Mouse (Mus musculus): Measurements from ENCODE around the gene Timp3. TPM values are rescaled to one million over a fixed set of nuclear protein-coding genes. Genes with fewer than 3 reads are reported as not detected.
A peak's percentile ranks its signal among the peaks of the same experiment; 100 is the strongest.

Gene Timp3
- total RNA-seq, 4 experiments from 2014 or later = 157 to 180 (median 176) TPM

- no peak for DNase-seq (ENCODE audit: low spot score)
Observed at GRCm38 (mm10) chr10:86297307-86297706, 2.9 kb upstream of the Timp3 start.

- DNase-seq (ENCODE audit: low spot score) = no peak
Observed at GRCm38 (mm10) chr10:86298326-86298725, 1.8 kb upstream of the Timp3 start.

GRCm38 (mm10) chr10:86299795-86300194, 377 bp upstream of the Timp3 start:
- no peak for DNase-seq (ENCODE audit: low spot score)

- no peak for DNase-seq (ENCODE audit: low spot score)
Observed at GRCm38 (mm10) chr10:86301117-86301490, 932 bp downstream of the Timp3 start.

- DNase-seq (ENCODE audit: low spot score) = no peak
Observed at GRCm38 (mm10) chr10:86301593-86302317, 1.6 kb downstream of the Timp3 start.

GRCm38 (mm10) chr10:86302318-86302648, 2.1 kb downstream of the Timp3 start:
- no peak for DNase-seq (ENCODE audit: low spot score)

GRCm38 (mm10) chr10:86302761-86303494, 2.8 kb downstream of the Timp3 start:
- DNase-seq (ENCODE audit: low spot score) = peak; percentile 83

GRCm38 (mm10) chr10:86303495-86303876, 3.3 kb downstream of the Timp3 start:
- no peak for DNase-seq (ENCODE audit: low spot score)

GRCm38 (mm10) chr10:86304583-86304982, 4.4 kb downstream of the Timp3 start:
- no peak for DNase-seq (ENCODE audit: low spot score)

GRCm38 (mm10) chr10:86307235-86307634, 7.1 kb downstream of the Timp3 start:
- no peak for DNase-seq (ENCODE audit: low spot score)

- DNase-seq (ENCODE audit: low spot score) = no peak
Observed at GRCm38 (mm10) chr10:86310527-86310926, 10.4 kb downstream of the Timp3 start.

GRCm38 (mm10) chr10:86312976-86313375, 12.8 kb downstream of the Timp3 start:
- no peak for DNase-seq (ENCODE audit: low spot score)

GRCm38 (mm10) chr10:86313448-86313847, 13.3 kb downstream of the Timp3 start:
- no peak for DNase-seq (ENCODE audit: low spot score)

- DNase-seq (ENCODE audit: low spot score) = no peak
Observed at GRCm38 (mm10) chr10:86315513-86315912, 15.3 kb downstream of the Timp3 start.

- DNase-seq (ENCODE audit: low spot score) = no peak
Observed at GRCm38 (mm10) chr10:86317633-86318032, 17.5 kb downstream of the Timp3 start.

GRCm38 (mm10) chr10:86318552-86319140, 18.5 kb downstream of the Timp3 start:
- DNase-seq (ENCODE audit: low spot score) = no peak

- no peak for DNase-seq (ENCODE audit: low spot score)
Observed at GRCm38 (mm10) chr10:86319526-86319925, 19.4 kb downstream of the Timp3 start.

- DNase-seq (ENCODE audit: low spot score) = no peak
Observed at GRCm38 (mm10) chr10:86320204-86320603, 20.0 kb downstream of the Timp3 start.

GRCm38 (mm10) chr10:86321194-86321593, 21.0 kb downstream of the Timp3 start:
- no peak for DNase-seq (ENCODE audit: low spot score)

- no peak for DNase-seq (ENCODE audit: low spot score)
Observed at GRCm38 (mm10) chr10:86322006-86322405, 21.8 kb downstream of the Timp3 start.

GRCm38 (mm10) chr10:86323275-86323994, 23.3 kb downstream of the Timp3 start:
- no peak for DNase-seq (ENCODE audit: low spot score)

GRCm38 (mm10) chr10:86325272-86325671, 25.1 kb downstream of the Timp3 start:
- no peak for DNase-seq (ENCODE audit: low spot score)
